ENCODE assay signal across 8 mouse cellular contexts in the genomic region with DNA sequence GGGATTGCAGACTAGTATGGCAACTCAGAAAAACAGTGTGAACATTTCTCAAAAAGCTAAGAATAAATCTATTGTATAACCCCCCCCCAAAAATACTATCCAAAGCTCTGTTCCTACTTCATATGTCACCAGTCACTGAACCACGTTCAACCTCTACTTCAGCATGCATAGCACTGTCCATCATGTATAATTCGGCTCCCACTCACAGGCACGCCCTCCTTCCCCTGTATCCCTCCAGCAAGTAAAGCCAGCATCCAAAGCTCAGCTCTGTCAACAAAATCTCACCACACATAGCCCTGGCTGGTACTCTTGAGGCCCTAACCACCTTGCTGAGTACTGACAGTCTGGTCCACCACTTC. TPM values are rescaled to one million over a fixed set of nuclear protein-coding genes. Genes with fewer than 3 reads are reported as not detected.
A peak's percentile ranks its signal among the peaks of the same experiment; 100 is the strongest.
DNase-seq lines count a peak whose midpoint lies in the region; ATAC-seq and TF ChIP-seq lines count a peak whose summit lies in the region.

No protein-coding gene starts in this region.

- peak overlapping the region; percentile 82 for H3K27ac ChIP-seq in heart, embryonic 13.5 days (replicated peaks)
- no peak overlapping the region for H3K27ac ChIP-seq in ES-Bruce4 (ENCODE audit: insufficient read depth, low read length)
- peak overlapping the region; percentile 83 for H3K27ac ChIP-seq in forebrain, embryonic 16.5 days (ENCODE audit: low read length)
- no peak overlapping the region for H3K27ac ChIP-seq in liver, postnatal 0 days (ENCODE audit: low read depth)

- H3K9ac ChIP-seq in heart, embryonic 13.5 days = peak overlapping the region; percentile 81
- no peak overlapping the region for H3K9ac ChIP-seq in ES-Bruce4 (ENCODE audit: low read depth, poor library complexity, severe bottlenecking)
- H3K9ac ChIP-seq in forebrain, embryonic 16.5 days (replicated peaks; ENCODE audit: low read depth, low read length) = peak overlapping the region; percentile 24
- peak overlapping the region; percentile 38 for H3K9ac ChIP-seq in liver, postnatal 0 days (replicated peaks)

- H3K4me2 ChIP-seq in heart, embryonic 13.5 days = peak overlapping the region; percentile 68
- peak overlapping the region; percentile 53 for H3K4me2 ChIP-seq in forebrain, embryonic 16.5 days (ENCODE audit: low read length)
- peak overlapping the region; percentile 70 for H3K4me2 ChIP-seq in liver, postnatal 0 days (ENCODE audit: low read depth, low read length)

- H3K4me3 ChIP-seq in heart, embryonic 13.5 days = peak overlapping the region; percentile 64
- H3K4me3 ChIP-seq in ES-Bruce4 (ENCODE audit: low read depth, low read length) = peak overlapping the region; percentile 96
- H3K4me3 ChIP-seq in forebrain, embryonic 16.5 days (replicated peaks; ENCODE audit: low read length) = peak overlapping the region; percentile 48
- H3K4me3 ChIP-seq in liver, postnatal 0 days (ENCODE audit: low read depth, low read length) = peak overlapping the region; percentile 57

- DNase-seq in heart, adult 9 months (ENCODE audit: low spot score in 2 of 2) = no peak
- DNase-seq in liver, postnatal 0 days = no peak
- DNase-seq in cerebellum, postnatal 4 days (ENCODE audit: low spot score in 2 of 2) = no peak
- no peak for DNase-seq in layer of hippocampus, postnatal 14 days (ENCODE audit: low spot score in 2 of 2)
- DNase-seq in spleen, adult 12 weeks (ENCODE audit: low spot score) = no peak

- peaks cover 11% of the 10 kb centered on the region for H3K36me3 ChIP-seq in heart, embryonic 13.5 days
- peaks cover 6% of the 10 kb centered on the region; the same call in 1 of the 2 replicates for H3K36me3 ChIP-seq in ES-Bruce4 (ENCODE audit: control insufficient read depth, insufficient read depth, low read length, poor library complexity, severe bottlenecking)
- no peaks in the 10 kb centered on the region for H3K36me3 ChIP-seq in forebrain, embryonic 16.5 days (ENCODE audit: control insufficient read depth, insufficient read depth)
- no peaks in the 10 kb centered on the region for H3K36me3 ChIP-seq in liver, postnatal 0 days (replicated peaks; ENCODE audit: insufficient read depth, low read length)

- no peak for TF ChIP-seq POLR2A in ES-Bruce4 (IDR thresholded peaks at IDR 0.05; ENCODE audit: insufficient read depth, low read length)

- H3K27me3 ChIP-seq in heart, embryonic 13.5 days (replicated peaks) = 0 out of 2 replicates have a peak, but pooled peaks cover 1% of the 10 kb centered on the region
- no peaks in the 10 kb centered on the region for H3K27me3 ChIP-seq in ES-Bruce4 (ENCODE audit: control insufficient read depth, insufficient read depth, low read length, poor library complexity, severe bottlenecking)
- no peaks in the 10 kb centered on the region for H3K27me3 ChIP-seq in forebrain, embryonic 16.5 days (replicated peaks; ENCODE audit: control insufficient read depth, insufficient read depth, low read length)
- no peaks in the 10 kb centered on the region for H3K27me3 ChIP-seq in liver, postnatal 0 days (ENCODE audit: insufficient read depth, low read length)

- 44% methylated on average over 3 of the region's 3 CpGs for WGBS in heart, embryonic 13.5 days
- WGBS in forebrain, embryonic 16.5 days = 41% methylated on average over 3 of the region's 3 CpGs
- 46% methylated on average over 3 of the region's 3 CpGs for WGBS in liver, postnatal 0 days (ENCODE audit: insufficient replicate concordance)

- H3K4me1 ChIP-seq in heart, embryonic 13.5 days = peaks cover 11% of the 10 kb centered on the region; the same call in 1 of the 2 replicates
- no peaks in the 10 kb centered on the region for H3K4me1 ChIP-seq in ES-Bruce4 (ENCODE audit: control insufficient read depth, insufficient read depth, low read length)
- peaks cover 7% of the 10 kb centered on the region; the same call in 1 of the 2 replicates for H3K4me1 ChIP-seq in forebrain, embryonic 16.5 days (replicated peaks; ENCODE audit: control insufficient read depth, insufficient read depth, low read length)
- peaks cover 6% of the 10 kb centered on the region; the same call in 1 of the 2 replicates for H3K4me1 ChIP-seq in liver, postnatal 0 days (ENCODE audit: insufficient read depth)

- no peak for TF ChIP-seq EP300 in ES-Bruce4 (IDR thresholded peaks at IDR 0.05; ENCODE audit: insufficient read depth, low read depth, low read length)
- no peak for TF ChIP-seq EP300 in liver, postnatal 0 days (IDR thresholded peaks at IDR 0.05; ENCODE audit: low read depth)

- no peak for ATAC-seq in heart, embryonic 13.5 days (ENCODE audit: extremely low read depth, insufficient number of reproducible peaks, low FRiP score, low TSS enrichment)
- ATAC-seq in forebrain, embryonic 16.5 days = no peak
- ATAC-seq in liver, postnatal 0 days = no peak

- no peaks in the 10 kb centered on the region for H3K9me3 ChIP-seq in heart, embryonic 13.5 days
- H3K9me3 ChIP-seq in ES-Bruce4 (replicated peaks; ENCODE audit: control insufficient read depth, insufficient read depth, low read length, poor library complexity, severe bottlenecking) = no peaks in the 10 kb centered on the region
- H3K9me3 ChIP-seq in forebrain, embryonic 16.5 days (ENCODE audit: control insufficient read depth, low read length) = no peaks in the 10 kb centered on the region
- no peaks in the 10 kb centered on the region for H3K9me3 ChIP-seq in liver, postnatal 0 days (ENCODE audit: low read length)

- TF ChIP-seq CTCF in ES-Bruce4 (IDR thresholded peaks at IDR 0.05; ENCODE audit: low read depth, low read length) = no peak
- no peak for TF ChIP-seq CTCF in liver, postnatal 0 days (IDR thresholded peaks at IDR 0.05; ENCODE audit: low read depth)

RNA-seq across cellular contexts. Expression of gene 1110012L19Rik, which starts 0.8 kb away (rescaled TPM):
- polyA plus RNA-seq in heart, embryonic 13.5 days (2015; fragmentation: Nextera tagmentation; extraction: Ambion mirVana) = 25.3 and 26.8 TPM in 2 replicates
- polyA plus RNA-seq in ES-Bruce4 (2011; ENCODE audit: insufficient read depth, insufficient read length, low read depth, missing spikeins) = 46.8 and 50.1 TPM in 2 replicates
- polyA plus RNA-seq in forebrain, embryonic 16.5 days (2015; fragmentation: Nextera tagmentation; extraction: Ambion mirVana) = 39.1 and 42.6 TPM in 2 replicates
- polyA plus RNA-seq in liver, postnatal 0 days (2015; fragmentation: Nextera tagmentation; extraction: Ambion mirVana) = 10.0 and 10.4 TPM in 2 replicates
- 10 to 100 TPM; 15.9 to 17.3 TPM for total RNA-seq in layer of hippocampus, postnatal 14 days (2021)

RNA-seq across cellular contexts. Expression of gene Ids, which starts 20.0 kb away (rescaled TPM):
- 1.3 and 1.4 TPM in 2 replicates for polyA plus RNA-seq in heart, embryonic 13.5 days (2015; fragmentation: Nextera tagmentation; extraction: Ambion mirVana)
- polyA plus RNA-seq in ES-Bruce4 (2011; ENCODE audit: insufficient read depth, insufficient read length, low read depth, missing spikeins) = 18.3 and 19.0 TPM in 2 replicates
- 16.1 and 16.8 TPM in 2 replicates for polyA plus RNA-seq in forebrain, embryonic 16.5 days (2015; fragmentation: Nextera tagmentation; extraction: Ambion mirVana)
- polyA plus RNA-seq in liver, postnatal 0 days (2015; fragmentation: Nextera tagmentation; extraction: Ambion mirVana) = 0.65 and 0.81 TPM in 2 replicates
- total RNA-seq in layer of hippocampus, postnatal 14 days (2021) = 100 to 1,000 TPM; 267 to 314 TPM

Comparison
In these comparisons a context has a peak if more than half of its experiments do, and no peak if none do; other contexts are left out.
1. H3K27ac ChIP-seq: peak in heart, embryonic 13.5 days (single experiment) and forebrain, embryonic 16.5 days (single experiment); none in ES-Bruce4 (single experiment) and liver, postnatal 0 days (single experiment).
2. Peak in every context shown above with its lines, with median percentiles within 50 percentile points of each other: H3K4me2 ChIP-seq and H3K4me3 ChIP-seq.